Mouse (Mus musculus) urinary bladder, postnatal 25 days (tissue): ENCODE measurements around the gene Anp32a.

Experiments
- DNase-seq: peaks from one replicate; pipeline ENCODE4 v3.0.0; 2022; ENCODE audit warnings: low spot score

Gene Anp32a

GRCm38 (mm10) chr9:62369172-62369571 is 28.1 kb downstream of the Anp32a start:
- no peak for DNase-seq

GRCm38 (mm10) chr9:62370186-62370585 is 29.1 kb downstream of the Anp32a start:
- DNase-seq, result no peak

- no peak for DNase-seq
Measured at GRCm38 (mm10) chr9:62370648-62371280, 29.7 kb downstream of the Anp32a start.

- DNase-seq, result no peak
Measured at GRCm38 (mm10) chr9:62371745-62372555, 30.9 kb downstream of the Anp32a start.

GRCm38 (mm10) chr9:62372556-62373221 is 31.6 kb downstream of the Anp32a start:
- DNase-seq, result no peak

- DNase-seq, result peak; percentile 70
Measured at GRCm38 (mm10) chr9:62373222-62374123, 32.4 kb downstream of the Anp32a start.

GRCm38 (mm10) chr9:62374276-62374675 is 33.2 kb downstream of the Anp32a start:
- DNase-seq, result no peak

GRCm38 (mm10) chr9:62377897-62378296 is 36.8 kb downstream of the Anp32a start:
- no peak for DNase-seq

- no peak for DNase-seq
Measured at GRCm38 (mm10) chr9:62380351-62380750, 39.3 kb downstream of the Anp32a start.

GRCm38 (mm10) chr9:62381402-62381913 is 40.4 kb downstream of the Anp32a start:
- DNase-seq, result no peak

- DNase-seq, result no peak
Measured at GRCm38 (mm10) chr9:62382519-62383084, 41.5 kb downstream of the Anp32a start.

GRCm38 (mm10) chr9:62385062-62385461 is 44.0 kb downstream of the Anp32a start:
- DNase-seq, result no peak

- DNase-seq, result no peak
Measured at GRCm38 (mm10) chr9:62385727-62386518, 44.8 kb downstream of the Anp32a start.

- no peak for DNase-seq
Measured at GRCm38 (mm10) chr9:62389735-62390134, 48.6 kb downstream of the Anp32a start.

- no peak for DNase-seq
Measured at GRCm38 (mm10) chr9:62393531-62393930, 52.4 kb downstream of the Anp32a start.

- no peak for DNase-seq
Measured at GRCm38 (mm10) chr9:62394163-62394562, 53.1 kb downstream of the Anp32a start.

- no peak for DNase-seq
Measured at GRCm38 (mm10) chr9:62400531-62401170, 59.6 kb downstream of the Anp32a start.

GRCm38 (mm10) chr9:62401589-62401988 is 60.5 kb downstream of the Anp32a start:
- DNase-seq, result no peak

GRCm38 (mm10) chr9:62406423-62407013 is 65.4 kb downstream of the Anp32a start:
- no peak for DNase-seq
